Mouse (Mus musculus) splenic B cell, adult 2 months (primary cell): ENCODE data around the gene Med14.

Source experiments
- DNase-seq: peaks from one replicate; pipeline ENCODE4 v3.0.0-alpha.2; 2011; ENCODE audit warnings: low read depth, low spot score
- H3K27me3 ChIP-seq: 2 replicates; pipeline ENCODE4 v1.6.1; 2012; ENCODE audit warnings: mild to moderate bottlenecking, low read length, moderate library complexity, mixed read lengths; ENCODE audit not compliant: control insufficient read depth, poor library complexity, insufficient read depth, severe bottlenecking
- H3K36me3 ChIP-seq: 2 replicates; pipeline ENCODE4 v1.6.1; 2012; ENCODE audit warnings: mild to moderate bottlenecking, low read length, moderate library complexity, mixed read lengths; ENCODE audit not compliant: control insufficient read depth, poor library complexity, insufficient read depth, severe bottlenecking

Med14 gene

DNA sequence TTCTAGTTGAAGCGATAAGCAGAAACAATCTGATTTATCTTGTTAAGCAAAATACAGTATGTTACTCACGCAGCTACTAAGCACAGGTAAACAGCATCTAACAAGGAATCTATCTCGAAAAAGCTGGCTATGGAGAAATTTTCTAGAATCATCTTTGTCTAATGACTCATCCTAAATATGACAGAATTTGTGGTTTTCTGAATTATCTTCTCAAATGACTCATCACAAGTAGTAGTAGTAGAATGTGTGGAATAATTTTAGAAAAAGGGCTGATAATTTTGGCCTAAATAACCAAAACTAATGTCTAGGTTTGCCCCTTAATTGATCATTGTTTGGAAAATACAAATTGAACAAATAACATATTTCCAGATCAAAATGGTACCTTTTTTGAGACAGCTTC, 15.1 kb downstream of the Med14 start:
- no peak for DNase-seq
- Histone ChIP-seq H3K36me3 (no peaks in the 10 kb centered on the region), H3K27me3 (no peaks in the 10 kb centered on the region)

DNA sequence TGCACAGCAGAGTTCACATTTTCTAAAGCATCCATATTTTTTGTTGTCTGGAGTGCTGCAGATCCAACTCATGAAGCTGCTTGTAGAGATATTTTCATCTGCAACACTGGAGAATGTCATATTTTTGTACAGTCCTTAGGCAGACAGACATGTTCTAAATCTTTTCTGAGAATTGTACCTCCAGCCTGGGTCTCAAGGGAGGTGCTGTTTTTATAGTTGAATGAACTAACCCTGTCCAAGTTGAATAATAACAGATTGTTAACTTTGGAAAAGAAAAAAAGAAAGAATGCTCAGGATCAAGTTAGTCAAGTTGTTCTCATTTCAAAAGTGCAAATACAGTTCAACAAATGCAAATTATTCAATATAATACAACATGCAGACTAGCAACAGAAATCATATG, 21.5 kb downstream of the Med14 start:
- no peaks in the 10 kb centered on the region for H3K36me3 ChIP-seq
- no peak for DNase-seq
- no peaks in the 10 kb centered on the region for H3K27me3 ChIP-seq

DNA sequence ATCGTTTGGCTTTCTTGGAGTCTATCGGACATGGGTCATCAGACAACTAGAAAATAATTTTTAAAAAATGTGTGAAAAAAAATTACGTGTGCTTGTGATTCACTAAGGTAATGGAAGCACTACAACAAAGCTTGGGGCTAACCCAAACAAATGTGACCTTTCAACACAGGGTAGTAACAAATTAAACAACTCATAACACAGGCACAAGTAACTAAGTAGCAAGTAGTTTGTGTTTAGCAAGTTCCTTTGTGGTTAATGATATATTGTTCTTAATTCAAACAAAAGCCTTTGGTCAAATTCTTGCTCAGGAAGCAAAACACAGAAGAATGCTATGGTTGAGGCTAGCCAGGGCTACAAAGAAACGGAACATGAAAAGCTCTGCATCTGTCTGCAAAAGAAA, 45.8 kb downstream of the Med14 start:
- Histone ChIP-seq H3K27me3 (no peaks in the 10 kb centered on the region), H3K36me3 (0 out of 2 replicates have a peak, but pooled peaks cover 1% of the 10 kb centered on the region)
- DNase-seq: no peak

- DNase-seq: peak; percentile 0
- Histone ChIP-seq H3K36me3 (0 out of 2 replicates have a peak, but pooled peaks cover 1% of the 10 kb centered on the region), H3K27me3 (no peaks in the 10 kb centered on the region)
Observed at GRCm38 (mm10) chrX:12713796-12714195, 48.1 kb downstream of the Med14 start.

- H3K27me3 ChIP-seq: no peaks in the 10 kb centered on the region
- no peak for DNase-seq
- H3K36me3 ChIP-seq: no peaks in the 10 kb centered on the region
Observed at GRCm38 (mm10) chrX:12686910-12687309, 75.0 kb downstream of the Med14 start.

- H3K36me3 ChIP-seq: no peaks in the 10 kb centered on the region
- DNase-seq: no peak
- H3K27me3 ChIP-seq: no peaks in the 10 kb centered on the region
Observed at GRCm38 (mm10) chrX:12686071-12686470, 75.8 kb downstream of the Med14 start.

DNA sequence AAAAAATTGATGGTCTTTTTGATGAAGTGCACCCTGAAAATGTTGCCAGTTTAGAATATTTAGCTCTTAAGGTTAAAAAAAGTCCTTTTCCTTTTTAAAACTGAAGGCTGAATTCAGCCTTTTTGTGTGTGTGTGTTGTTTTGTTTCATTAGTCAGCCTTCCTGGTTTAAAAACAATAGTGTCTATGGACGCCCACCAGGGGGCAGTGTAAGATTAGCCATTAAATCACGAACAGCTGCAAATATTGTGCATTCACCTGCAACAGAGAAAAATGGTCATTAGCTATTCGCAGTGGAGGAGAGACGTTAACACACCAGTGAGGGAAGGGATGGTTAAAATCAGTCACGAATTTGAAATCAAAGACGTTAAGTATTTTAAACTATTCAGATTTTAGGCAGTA, 84.5 kb downstream of the Med14 start:
- no peaks in the 10 kb centered on the region for H3K36me3 ChIP-seq
- peak; percentile 77 for DNase-seq
- H3K27me3 ChIP-seq: no peaks in the 10 kb centered on the region

DNA sequence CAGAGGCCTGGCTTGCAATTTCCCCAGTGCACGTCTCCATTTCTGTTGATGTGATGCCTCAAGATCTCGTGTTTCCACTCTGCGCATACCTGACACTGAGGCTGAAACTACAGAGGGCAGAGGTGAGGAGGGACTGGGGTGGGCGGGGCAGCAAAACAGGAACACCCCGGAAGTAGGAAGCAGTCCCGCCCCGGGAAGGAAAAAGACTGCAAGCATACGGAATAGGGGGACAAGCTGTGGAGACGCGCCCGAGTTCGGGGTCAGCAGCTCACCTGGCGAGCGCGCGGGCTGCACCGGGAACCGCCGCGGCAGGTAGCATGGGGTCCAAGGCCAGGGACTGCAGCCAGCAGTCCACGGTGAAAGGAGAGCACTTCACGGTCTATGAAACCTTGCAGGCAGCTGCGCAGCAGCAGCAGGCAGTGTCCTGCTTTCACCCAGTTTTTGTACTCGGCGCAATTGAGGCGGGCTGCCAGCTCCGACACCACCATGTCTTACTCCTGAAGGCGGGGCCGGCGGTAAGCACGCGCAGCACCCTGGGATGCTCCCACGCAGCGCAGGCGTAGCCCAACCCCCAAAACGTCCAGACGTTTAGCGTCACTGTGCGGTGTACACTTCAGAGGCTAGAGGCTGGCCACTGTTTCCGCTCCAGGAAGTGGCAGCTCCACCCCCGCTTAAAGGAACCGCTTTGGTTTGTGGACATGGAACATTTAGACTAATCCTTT, 88.7 kb downstream of the Med14 start, which contains the start of gene 1810030O07Rik:
TSS of gene 1810030O07Rik (minus strand) at position 615 of the 722 bp plus-strand sequence.
- Histone ChIP-seq H3K36me3 (0 out of 2 replicates have a peak, but pooled peaks cover 2% of the 10 kb centered on the region), H3K27me3 (no peaks in the 10 kb centered on the region)
- peak; percentile 90 for DNase-seq

DNA sequence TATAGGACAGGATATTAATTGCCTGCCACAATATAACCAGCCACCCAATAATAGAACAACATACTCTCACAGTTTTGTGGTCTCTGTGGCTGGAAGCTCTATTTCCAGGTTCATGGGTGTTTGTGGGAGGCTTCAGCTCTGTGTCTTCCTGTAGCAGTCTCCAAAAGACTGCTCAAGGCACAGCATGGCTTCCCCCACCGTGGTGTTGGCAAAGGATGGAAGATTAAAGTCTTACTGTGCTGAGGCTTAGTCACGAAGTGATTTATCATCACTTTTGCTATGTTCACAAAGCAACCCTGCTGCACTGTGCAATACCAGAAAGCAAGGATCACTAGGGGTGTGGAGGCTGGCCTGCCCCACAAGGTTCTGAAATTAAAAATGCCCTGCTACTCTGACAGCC, 108.0 kb downstream of the Med14 start:
- DNase-seq: no peak
- Histone ChIP-seq H3K27me3 (no peaks in the 10 kb centered on the region), H3K36me3 (no peaks in the 10 kb centered on the region)

DNA sequence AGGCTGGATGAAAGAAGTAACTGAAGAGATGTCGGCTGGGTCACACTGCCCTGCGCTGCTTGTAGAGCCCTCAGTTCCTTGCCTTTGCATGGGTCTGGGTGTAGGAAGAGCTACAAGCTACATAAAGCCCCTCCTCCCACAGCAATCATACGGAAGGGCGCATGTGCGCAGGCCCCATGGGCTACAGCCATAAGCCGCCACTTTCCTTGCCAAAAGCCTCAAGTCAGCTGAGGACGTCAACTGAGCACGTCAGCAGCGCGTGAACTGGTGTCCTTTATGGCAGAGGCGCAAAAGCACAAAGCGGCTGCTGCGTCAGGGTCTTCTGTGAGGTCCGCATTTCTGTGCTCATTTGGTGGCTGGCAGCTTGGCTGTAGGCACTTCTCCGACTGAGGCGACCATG, 110.0 kb downstream of the Med14 start:
- no peak for DNase-seq
- Histone ChIP-seq H3K27me3 (no peaks in the 10 kb centered on the region), H3K36me3 (no peaks in the 10 kb centered on the region)

GRCm38 (mm10) chrX:12645531-12646304, 116.2 kb downstream of the Med14 start:
- DNase-seq: no peak
- H3K27me3 ChIP-seq: no peaks in the 10 kb centered on the region
- no peaks in the 10 kb centered on the region for H3K36me3 ChIP-seq

DNA sequence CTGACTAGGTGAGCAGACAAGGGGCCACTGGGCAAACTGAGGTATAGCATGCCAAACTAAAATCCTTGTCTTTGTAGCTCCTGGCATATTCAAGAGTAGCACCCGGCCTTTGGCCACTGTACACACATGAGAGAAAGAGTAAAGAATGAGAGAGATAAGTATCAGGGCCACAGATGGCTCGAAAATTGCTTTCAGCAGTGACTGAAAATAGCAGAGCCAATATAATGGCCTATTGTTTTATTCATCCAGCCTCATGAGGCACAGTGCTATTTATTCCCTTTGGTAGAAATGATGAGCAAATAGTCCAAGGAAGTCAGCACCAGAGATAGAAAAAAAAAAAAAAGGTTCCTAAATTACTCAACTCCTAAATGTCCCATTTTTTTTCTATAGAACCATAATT, 116.9 kb downstream of the Med14 start:
- Histone ChIP-seq H3K27me3 (no peaks in the 10 kb centered on the region), H3K36me3 (no peaks in the 10 kb centered on the region)
- no peak for DNase-seq
